Mouse (Mus musculus): ENCODE measurements around the gene Eif3k. TPM values are rescaled to one million over a fixed set of nuclear protein-coding genes. Genes with fewer than 3 reads are reported as not detected.
A peak's percentile ranks its signal among the peaks of the same experiment; 100 is the strongest.

Gene Eif3k
- polyA plus RNA-seq, 1 experiment, result 335 TPM

DNA sequence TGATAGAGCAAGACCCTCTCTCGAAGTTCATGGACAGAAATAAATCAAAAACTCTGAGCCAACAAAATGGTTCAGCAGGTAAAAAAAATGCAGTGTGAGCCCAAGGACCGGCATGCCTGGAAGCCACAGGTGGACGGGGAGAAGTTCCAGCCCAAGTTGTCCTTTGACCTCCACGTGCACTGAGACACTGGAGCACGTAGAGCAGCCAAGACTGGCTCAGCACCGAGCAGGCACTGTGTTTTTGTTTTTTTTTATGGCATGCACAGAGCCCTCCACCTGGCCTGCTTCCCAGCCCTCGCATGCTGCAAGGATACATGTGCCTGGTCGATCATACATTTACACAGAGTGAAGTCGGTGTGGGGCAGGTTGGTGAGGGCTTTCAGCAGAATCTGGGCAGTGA lies 4.1 kb downstream of the Eif3k start:
- no peak overlapping the region for H3K4me2 ChIP-seq (ENCODE audit: low read depth)
- H3K36me3 ChIP-seq (ENCODE audit: control insufficient read depth, insufficient read depth), result peaks cover 8% of the 10 kb centered on the region

DNA sequence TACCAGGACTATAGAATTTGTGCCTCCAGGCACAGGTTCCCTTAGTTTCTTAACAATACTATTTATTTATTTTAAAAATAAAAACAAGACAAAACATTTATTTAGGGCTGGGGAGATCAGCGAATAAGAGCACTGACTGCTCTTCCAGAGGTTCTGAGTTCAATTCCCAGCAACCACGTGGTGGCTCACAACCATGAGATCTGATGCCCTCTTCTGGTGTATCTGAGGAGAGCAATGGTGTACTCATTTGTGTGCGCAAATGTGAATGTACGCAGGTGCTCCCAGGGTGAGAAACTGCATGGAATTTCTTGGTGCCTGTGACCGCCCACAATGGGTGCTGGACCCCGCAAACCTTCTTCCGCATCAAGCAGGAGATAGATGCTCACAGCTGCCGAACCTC lies 8.6 kb downstream of the Eif3k start:
- no peaks in the 10 kb centered on the region for H3K27me3 ChIP-seq (ENCODE audit: control insufficient read depth, insufficient read depth, insufficient read length)
- H3ac ChIP-seq (ENCODE audit: control insufficient read depth, insufficient read length), result no peak overlapping the region
- H3K79me2 ChIP-seq (ENCODE audit: control insufficient read depth, insufficient read depth), result no peaks in the 10 kb centered on the region
- no peak overlapping the region for H3K4me3 ChIP-seq
- TF ChIP-seq CEBPB (IDR thresholded peaks at IDR 0.05; ENCODE audit: insufficient read depth, poor library complexity, severe bottlenecking) (no peak), SRF (IDR thresholded peaks at IDR 0.05; ENCODE audit: control insufficient read depth, insufficient read length, low read depth) (no peak), MYOG (IDR thresholded peaks at IDR 0.05; ENCODE audit: control insufficient read depth in 1 of 3, insufficient read depth in 1 of 3, insufficient read length in 2 of 3, low read depth in 2 of 3) (no peak), REST (IDR thresholded peaks at IDR 0.05; ENCODE audit: insufficient read depth, insufficient read length) (no peak), TCF12 (IDR thresholded peaks at IDR 0.05; ENCODE audit: insufficient read depth, poor library complexity, severe bottlenecking) (no peak), USF1 (IDR thresholded peaks at IDR 0.05; ENCODE audit: low read depth) (no peak), MYOD1 (IDR thresholded peaks at IDR 0.05; ENCODE audit: control insufficient read depth in 1 of 3, insufficient read length in 2 of 3, low read depth in 2 of 3) (no peak), POLR2AphosphoS2 (IDR thresholded peaks at IDR 0.05; ENCODE audit: insufficient read length, low read depth) (no peak), TCF3 (IDR thresholded peaks at IDR 0.05; ENCODE audit: insufficient read length, low read depth) (no peak), POLR2A (IDR thresholded peaks at IDR 0.05; ENCODE audit: insufficient read length, low read depth) (no peak), E2F4 (IDR thresholded peaks at IDR 0.05; ENCODE audit: insufficient read depth) (no peak), MAX (IDR thresholded peaks at IDR 0.05; ENCODE audit: low read depth) (no peak)
- peaks cover 4% of the 10 kb centered on the region for H3K36me3 ChIP-seq (ENCODE audit: control insufficient read depth, insufficient read depth)
- no peak overlapping the region for H3K4me2 ChIP-seq (ENCODE audit: low read depth)

More for the DNA sequence above, 4.1 kb downstream of the Eif3k start:
- Histone ChIP-seq H3K27me3 (ENCODE audit: control insufficient read depth, insufficient read depth, insufficient read length) (no peaks in the 10 kb centered on the region), H3K4me3 (no peak overlapping the region), H3K79me2 (ENCODE audit: control insufficient read depth, insufficient read depth) (peaks cover 15% of the 10 kb centered on the region), H3ac (ENCODE audit: control insufficient read depth, insufficient read length) (no peak overlapping the region)
- TF ChIP-seq POLR2A (IDR thresholded peaks at IDR 0.05; ENCODE audit: insufficient read length, low read depth) (no peak), REST (IDR thresholded peaks at IDR 0.05; ENCODE audit: insufficient read depth, insufficient read length) (no peak), CEBPB (IDR thresholded peaks at IDR 0.05; ENCODE audit: insufficient read depth, poor library complexity, severe bottlenecking) (no peak)

DNA sequence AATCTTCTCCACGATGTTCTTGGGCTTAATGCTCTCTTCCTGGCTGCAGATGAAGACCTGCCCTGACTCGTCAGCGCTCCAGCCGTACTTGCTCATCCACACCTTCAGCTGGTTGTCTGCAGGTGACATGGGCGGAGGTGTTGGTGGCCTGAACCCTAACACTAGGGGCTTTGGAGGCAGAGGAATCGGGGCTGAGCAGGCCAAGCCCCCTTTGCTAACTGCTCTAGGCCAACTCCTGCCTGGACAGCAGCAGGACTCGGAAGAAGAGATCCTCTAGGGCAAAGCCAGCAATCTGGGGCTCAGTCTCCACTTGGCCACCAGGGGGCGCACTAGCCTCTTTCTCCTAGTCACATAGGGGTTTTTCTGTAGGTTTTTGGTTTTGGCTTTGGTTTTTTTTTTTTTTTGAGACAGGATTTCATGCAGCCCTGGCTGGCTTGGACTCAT lies 9.1 kb downstream of the Eif3k start:
- H3K4me2 ChIP-seq (ENCODE audit: low read depth), result peak overlapping the region; percentile 44
- H3ac ChIP-seq (ENCODE audit: control insufficient read depth, insufficient read length), result no peak overlapping the region

GRCm38 (mm10) chr7:28971770-28972269 lies 9.8 kb downstream of the Eif3k start:
- Histone ChIP-seq H3K79me2 (ENCODE audit: control insufficient read depth, insufficient read depth) (no peaks in the 10 kb centered on the region), H3ac (ENCODE audit: control insufficient read depth, insufficient read length) (no peak overlapping the region), H3K4me2 (ENCODE audit: low read depth) (peak overlapping the region; percentile 37), H3K36me3 (ENCODE audit: control insufficient read depth, insufficient read depth) (peaks cover 4% of the 10 kb centered on the region), H3K4me3 (no peak overlapping the region), H3K27me3 (ENCODE audit: control insufficient read depth, insufficient read depth, insufficient read length) (no peaks in the 10 kb centered on the region)
- TF ChIP-seq E2F4 (IDR thresholded peaks at IDR 0.05; ENCODE audit: insufficient read depth) (no peak), REST (IDR thresholded peaks at IDR 0.05; ENCODE audit: insufficient read depth, insufficient read length) (no peak), POLR2A (IDR thresholded peaks at IDR 0.05; ENCODE audit: insufficient read length, low read depth) (no peak), SRF (IDR thresholded peaks at IDR 0.05; ENCODE audit: control insufficient read depth, insufficient read length, low read depth) (no peak), TCF3 (IDR thresholded peaks at IDR 0.05; ENCODE audit: insufficient read length, low read depth) (no peak), POLR2AphosphoS2 (IDR thresholded peaks at IDR 0.05; ENCODE audit: insufficient read length, low read depth) (peak; percentile 14), MYOG (IDR thresholded peaks at IDR 0.05; ENCODE audit: control insufficient read depth in 1 of 3, insufficient read depth in 1 of 3, insufficient read length in 2 of 3, low read depth in 2 of 3) (no peak), USF1 (IDR thresholded peaks at IDR 0.05; ENCODE audit: low read depth) (no peak), CEBPB (IDR thresholded peaks at IDR 0.05; ENCODE audit: insufficient read depth, poor library complexity, severe bottlenecking) (no peak), MAX (IDR thresholded peaks at IDR 0.05; ENCODE audit: low read depth) (no peak), TCF12 (IDR thresholded peaks at IDR 0.05; ENCODE audit: insufficient read depth, poor library complexity, severe bottlenecking) (no peak), MYOD1 (IDR thresholded peaks at IDR 0.05; ENCODE audit: control insufficient read depth in 1 of 3, insufficient read length in 2 of 3, low read depth in 2 of 3) (peak; percentile 87 to 92 (median 91))

More for the DNA sequence above, 9.1 kb downstream of the Eif3k start:
- Histone ChIP-seq H3K4me3 (no peak overlapping the region), H3K36me3 (ENCODE audit: control insufficient read depth, insufficient read depth) (peaks cover 4% of the 10 kb centered on the region), H3K79me2 (ENCODE audit: control insufficient read depth, insufficient read depth) (no peaks in the 10 kb centered on the region), H3K27me3 (ENCODE audit: control insufficient read depth, insufficient read depth, insufficient read length) (no peaks in the 10 kb centered on the region)
- TF ChIP-seq POLR2A (IDR thresholded peaks at IDR 0.05; ENCODE audit: insufficient read length, low read depth) (no peak), MYOG (IDR thresholded peaks at IDR 0.05; ENCODE audit: control insufficient read depth in 1 of 3, insufficient read depth in 1 of 3, insufficient read length in 2 of 3, low read depth in 2 of 3) (no peak)

GRCm38 (mm10) chr7:28971029-28971428 lies 10.6 kb downstream of the Eif3k start:
- H3ac ChIP-seq (ENCODE audit: control insufficient read depth, insufficient read length), result no peak overlapping the region
- no peaks in the 10 kb centered on the region for H3K27me3 ChIP-seq (ENCODE audit: control insufficient read depth, insufficient read depth, insufficient read length)
- TF ChIP-seq TCF3 (IDR thresholded peaks at IDR 0.05; ENCODE audit: insufficient read length, low read depth) (no peak), MAX (IDR thresholded peaks at IDR 0.05; ENCODE audit: low read depth) (no peak), MYOD1 (IDR thresholded peaks at IDR 0.05; ENCODE audit: control insufficient read depth in 1 of 3, insufficient read length in 2 of 3, low read depth in 2 of 3) (peak in 1 of 3 experiments; percentile 1)
- H3K79me2 ChIP-seq (ENCODE audit: control insufficient read depth, insufficient read depth), result no peaks in the 10 kb centered on the region
- H3K4me3 ChIP-seq, result no peak overlapping the region
- H3K4me2 ChIP-seq (ENCODE audit: low read depth), result peak overlapping the region; percentile 37
- H3K36me3 ChIP-seq (ENCODE audit: control insufficient read depth, insufficient read depth), result no peaks in the 10 kb centered on the region

Measured in myocyte (in vitro differentiated cells).